Mouse (Mus musculus): Measurements from ENCODE around the gene Eif2b3.
A peak's percentile ranks its signal among the peaks of the same experiment; 100 is the strongest.

The Eif2b3 gene

DNA sequence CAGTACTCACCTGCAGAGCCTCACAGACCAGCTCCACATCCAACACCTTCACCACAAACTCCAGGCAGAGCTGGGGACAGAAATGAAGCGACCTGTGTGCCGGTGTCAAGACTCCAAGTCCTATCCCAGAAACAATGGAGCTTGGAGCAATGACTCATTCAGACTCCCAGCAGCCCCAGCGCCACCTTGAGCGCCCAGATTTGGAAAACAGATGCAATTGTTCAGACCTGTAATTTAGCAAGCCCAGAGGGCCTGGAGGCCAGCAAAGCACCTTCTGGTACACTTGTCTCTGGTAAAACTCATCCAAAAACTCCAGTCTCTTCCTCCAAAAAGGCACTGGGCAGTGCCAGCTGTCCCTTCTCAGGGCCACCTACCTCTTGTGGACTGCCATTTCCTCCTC is 103.0 kb downstream of the Eif2b3 start:
- no peak for DNase-seq (ENCODE audit: low spot score in 2 of 2)

DNA sequence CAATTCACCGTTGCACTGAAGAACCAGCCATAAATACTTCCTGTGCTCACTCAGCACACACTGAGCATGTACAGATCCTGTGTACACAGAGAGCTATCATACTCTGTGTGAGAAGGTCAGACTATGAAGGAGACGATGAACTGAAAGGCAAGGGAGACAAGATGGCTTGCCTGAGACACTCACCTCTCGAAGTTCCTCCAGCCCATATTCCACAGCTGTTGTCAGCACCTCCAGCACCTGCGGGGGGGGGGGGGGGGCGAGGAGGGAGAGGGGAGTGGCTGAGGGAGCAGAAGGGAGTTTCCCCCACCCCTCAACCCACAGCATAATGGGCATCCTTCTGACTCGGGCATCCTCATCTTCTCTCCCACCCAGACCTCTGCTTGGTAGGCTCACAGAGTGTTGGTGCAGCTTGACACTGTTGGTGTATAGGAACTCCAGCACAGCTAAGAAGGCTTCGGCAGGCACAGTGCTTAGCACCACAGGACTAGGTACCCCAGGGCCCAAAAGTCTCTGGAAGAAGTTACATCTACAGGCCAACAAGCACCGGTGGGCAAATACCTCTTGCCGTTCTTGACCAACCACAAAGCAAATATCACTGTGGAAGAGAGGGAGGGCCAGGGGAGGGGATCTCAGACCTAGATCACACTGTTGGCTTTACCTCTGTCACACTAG is 104.5 kb downstream of the Eif2b3 start:
- DNase-seq (ENCODE audit: low spot score in 2 of 2), result no peak

DNA sequence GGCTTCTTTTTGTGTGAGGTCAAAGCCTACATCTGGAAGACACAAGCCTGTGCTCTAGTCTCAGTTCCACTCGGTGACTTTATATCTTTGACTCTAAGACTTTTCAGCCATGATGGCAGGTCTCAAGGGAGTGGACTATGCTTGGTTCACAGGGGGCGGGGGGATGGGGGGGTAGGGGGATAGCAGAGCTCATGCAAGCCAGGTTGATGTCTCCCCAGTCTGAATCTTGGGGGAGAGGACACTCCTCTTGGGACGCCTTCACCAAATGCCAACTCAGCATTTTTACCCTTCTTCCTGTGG is 105.0 kb downstream of the Eif2b3 start:
- DNase-seq (ENCODE audit: low spot score in 2 of 2), result no peak

DNA sequence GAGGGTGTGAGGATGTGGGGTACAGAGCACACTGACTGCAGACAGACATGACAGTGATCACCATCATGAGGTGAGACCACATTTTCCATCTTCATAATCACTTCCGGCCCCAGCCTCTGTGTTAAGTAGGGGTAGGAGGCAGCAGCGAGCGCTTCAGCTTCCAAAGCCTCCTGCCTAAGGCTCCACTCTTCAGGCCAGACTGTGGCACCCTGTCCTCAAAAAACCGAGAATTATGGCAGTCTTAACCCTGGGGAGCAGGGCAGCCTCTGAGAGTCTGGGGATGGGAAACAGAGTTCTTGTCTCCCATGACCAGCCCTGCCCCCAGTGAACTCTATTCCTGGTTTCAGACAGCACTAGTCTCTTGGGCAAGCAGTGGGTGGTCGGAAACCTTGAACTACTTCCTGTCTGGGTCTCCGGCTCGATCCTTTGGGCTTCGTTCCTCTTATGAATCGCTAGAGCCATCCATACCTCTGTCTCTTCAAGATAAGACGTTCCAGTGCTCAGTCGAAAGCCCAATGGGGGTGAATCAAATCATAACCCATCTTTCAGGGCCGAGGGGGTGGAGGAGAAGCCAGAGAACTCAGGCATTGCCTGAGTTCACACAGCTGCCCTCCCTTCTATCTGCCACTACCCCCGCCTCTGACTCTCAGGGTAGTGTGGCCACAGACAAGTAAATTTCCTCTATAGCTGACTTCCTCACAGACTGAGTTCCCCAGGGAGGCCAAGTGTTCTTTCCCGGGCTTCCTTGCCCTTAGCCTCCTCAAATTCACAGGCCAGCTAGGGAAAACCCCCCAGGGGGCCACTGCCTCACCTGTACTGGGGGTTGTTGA is 105.5 kb downstream of the Eif2b3 start:
- DNase-seq (ENCODE audit: low spot score in 2 of 2), result peak; percentile 66 to 75

DNA sequence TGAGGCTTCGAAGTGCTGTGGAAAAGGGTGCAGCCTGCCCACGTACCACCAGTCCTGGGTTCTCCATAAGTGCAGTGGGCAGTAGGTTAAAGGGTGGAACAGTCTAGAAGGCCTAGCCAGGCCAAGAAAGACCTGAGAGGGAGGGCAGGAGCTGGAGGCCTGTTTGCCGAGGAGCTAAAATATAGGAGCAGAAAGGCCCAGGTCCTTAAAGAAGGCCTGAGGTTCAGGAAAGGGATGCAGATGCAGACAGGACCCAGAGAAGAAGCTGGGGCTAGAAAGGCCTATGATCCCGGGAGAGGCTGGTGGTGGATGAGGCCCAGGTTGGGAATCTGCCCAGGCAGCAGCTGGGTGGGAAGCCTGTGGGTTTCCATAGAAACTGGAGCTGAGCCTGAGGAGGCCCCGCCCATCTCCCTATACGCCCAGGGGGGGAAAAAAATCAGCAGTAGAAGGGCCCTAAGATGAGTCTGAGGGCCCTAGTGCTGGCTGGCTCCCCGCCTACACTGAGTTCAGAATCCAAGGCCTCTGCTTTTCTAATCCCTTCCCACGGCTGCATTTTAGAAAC is 106.2 kb downstream of the Eif2b3 start, which contains the start of gene Btbd19:
Gene Btbd19, minus strand, starts transcription at position 378 of the 562 bp plus-strand sequence.
- peak; percentile 87 to 88 for DNase-seq (ENCODE audit: low spot score in 2 of 2)

DNA sequence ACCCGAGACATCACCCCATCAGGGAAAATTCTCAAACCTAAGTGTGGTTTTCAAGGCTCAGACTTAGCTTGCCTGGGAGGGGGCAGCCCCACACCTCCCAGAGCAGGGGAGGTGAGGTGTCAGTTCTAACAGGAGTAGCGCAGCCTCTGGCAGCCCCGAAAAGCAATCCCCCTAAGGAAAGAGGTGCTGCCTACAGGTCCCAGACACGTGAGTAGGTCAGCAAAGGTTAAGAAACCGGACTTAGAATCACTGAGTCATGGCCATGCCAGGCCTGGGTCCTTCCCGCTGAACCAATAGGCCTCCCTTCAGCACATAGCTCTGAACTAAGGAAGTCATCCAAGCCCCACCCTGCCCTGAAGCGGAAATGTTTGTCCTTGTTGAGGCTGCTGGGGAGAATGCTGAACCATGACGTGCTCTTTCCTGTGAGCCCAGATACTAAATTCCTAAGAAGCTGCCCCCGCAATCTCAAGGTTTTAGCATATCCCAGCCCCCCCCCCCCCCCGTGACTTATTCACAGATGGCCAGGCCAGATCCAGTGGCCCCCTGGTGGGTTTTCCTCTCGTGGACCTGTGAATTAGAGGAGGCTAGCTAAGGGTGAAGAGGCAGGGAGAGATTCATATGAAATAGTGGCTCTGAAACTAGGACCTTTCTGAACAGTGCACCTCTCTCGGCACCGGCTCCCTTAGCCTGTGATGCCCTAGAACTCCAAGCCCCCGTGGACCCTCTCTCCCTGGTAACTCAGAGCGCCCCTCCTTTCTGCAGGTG is 106.9 kb downstream of the Eif2b3 start:
- peak; percentile 93 to 95 for DNase-seq (ENCODE audit: low spot score in 2 of 2)

DNA sequence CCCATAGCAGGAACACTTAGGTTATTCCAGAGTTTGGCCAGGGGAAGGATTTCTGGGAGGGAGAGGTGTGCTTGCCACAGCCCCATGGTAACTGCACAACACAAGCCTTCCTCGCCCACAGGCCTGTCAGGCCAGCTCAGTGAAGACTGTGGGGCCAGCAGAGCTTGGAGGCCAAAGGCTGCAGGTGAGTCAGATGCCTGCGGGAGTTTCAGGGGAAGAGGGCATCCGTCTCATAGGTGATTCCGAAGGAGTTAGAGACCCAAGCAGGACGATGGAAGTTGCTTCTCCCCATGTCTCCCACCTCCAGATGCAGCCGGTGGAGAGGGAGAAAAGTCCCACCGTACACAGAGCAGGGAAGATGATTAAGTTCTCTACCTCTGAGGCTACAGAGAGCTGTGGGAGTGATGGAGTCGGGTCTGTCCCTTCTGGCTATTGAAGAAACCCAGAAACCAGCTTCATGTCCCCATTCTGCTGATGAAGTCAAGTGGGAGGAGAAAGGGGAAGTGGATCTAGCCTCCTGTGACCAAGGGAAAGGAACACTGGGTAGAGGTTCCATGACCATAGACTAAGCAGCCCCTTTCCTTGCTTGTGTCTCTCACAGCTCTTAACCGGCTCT is 107.6 kb downstream of the Eif2b3 start, which contains the start of gene Tctex1d4:
Gene Tctex1d4, plus strand, starts transcription at position 120 of the 616 bp plus-strand sequence.
- no peak for DNase-seq (ENCODE audit: low spot score in 2 of 2)

DNA sequence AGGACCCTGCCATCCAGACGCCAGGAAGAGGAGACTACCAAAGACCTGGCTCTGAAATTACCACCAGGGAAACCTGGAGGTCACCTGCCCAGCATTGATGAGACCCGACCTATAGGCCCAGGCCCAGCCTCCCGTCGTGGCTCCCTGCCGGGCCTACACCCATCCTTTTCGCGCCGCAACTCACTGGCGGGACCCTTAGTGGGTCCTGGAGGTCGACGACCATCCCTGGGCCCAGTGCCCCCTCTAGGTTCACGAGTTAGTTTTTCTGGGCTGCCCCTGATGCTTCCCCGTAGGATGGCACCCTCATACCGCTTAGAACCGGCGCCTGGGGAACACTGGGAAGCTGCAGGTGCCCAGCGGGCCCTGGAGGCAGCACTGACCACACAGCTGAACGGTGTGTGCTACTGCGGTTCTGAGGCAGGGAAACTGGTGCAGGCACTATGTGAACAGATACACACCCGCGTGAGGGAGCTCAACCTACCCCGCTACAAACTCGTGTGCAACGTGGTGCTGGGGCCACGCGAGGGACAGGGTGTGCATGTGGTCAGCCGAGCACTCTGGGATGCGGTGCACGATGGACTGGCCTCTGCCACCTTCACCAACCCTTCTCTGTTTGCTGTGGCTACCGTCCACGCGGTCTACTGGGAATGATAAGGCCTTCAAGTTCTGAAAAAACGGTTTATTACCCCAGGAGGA is 108.9 kb downstream of the Eif2b3 start:
- DNase-seq (ENCODE audit: low spot score in 2 of 2), result no peak

DNA sequence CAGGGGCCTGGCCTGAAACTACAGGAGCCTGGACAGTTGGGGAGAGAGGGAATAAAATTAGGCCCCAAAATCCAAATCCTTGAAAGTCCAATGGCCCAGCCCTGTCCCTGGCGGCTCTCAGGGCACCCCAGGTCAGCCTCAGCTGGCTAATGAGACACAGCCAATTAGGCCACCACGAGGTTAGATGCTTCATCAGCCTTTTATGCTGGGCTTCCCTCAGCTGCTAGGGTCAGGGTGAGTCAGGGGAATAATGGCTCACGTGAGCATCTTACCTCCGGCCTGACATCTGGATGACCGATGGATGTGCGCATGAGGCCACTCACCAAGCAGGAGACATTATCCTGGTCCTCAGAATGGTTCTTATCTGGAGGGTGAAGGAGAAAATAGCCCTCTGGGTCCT is 111.6 kb downstream of the Eif2b3 start:
- DNase-seq (ENCODE audit: low spot score in 2 of 2), result no peak

DNA sequence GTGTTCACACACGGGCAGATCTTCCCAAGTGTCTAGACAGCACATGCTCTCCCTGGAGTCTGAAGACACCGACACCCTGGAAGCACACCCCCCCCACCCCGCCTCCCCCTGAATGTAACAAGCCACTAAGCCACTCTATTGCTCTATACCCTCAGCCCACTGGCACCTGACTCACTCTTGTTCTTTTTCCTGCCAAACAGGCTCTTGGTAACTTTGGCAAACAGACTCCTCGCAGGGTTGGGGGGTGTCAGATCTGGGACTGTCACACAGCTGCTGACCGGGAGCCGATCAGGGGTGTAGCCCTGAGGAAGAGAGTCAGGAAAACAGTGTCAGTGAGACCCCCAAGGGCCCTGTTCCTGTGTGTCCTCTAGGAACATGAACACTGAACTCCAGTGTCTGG is 112.0 kb downstream of the Eif2b3 start:
- DNase-seq (ENCODE audit: low spot score in 2 of 2), result no peak

DNA sequence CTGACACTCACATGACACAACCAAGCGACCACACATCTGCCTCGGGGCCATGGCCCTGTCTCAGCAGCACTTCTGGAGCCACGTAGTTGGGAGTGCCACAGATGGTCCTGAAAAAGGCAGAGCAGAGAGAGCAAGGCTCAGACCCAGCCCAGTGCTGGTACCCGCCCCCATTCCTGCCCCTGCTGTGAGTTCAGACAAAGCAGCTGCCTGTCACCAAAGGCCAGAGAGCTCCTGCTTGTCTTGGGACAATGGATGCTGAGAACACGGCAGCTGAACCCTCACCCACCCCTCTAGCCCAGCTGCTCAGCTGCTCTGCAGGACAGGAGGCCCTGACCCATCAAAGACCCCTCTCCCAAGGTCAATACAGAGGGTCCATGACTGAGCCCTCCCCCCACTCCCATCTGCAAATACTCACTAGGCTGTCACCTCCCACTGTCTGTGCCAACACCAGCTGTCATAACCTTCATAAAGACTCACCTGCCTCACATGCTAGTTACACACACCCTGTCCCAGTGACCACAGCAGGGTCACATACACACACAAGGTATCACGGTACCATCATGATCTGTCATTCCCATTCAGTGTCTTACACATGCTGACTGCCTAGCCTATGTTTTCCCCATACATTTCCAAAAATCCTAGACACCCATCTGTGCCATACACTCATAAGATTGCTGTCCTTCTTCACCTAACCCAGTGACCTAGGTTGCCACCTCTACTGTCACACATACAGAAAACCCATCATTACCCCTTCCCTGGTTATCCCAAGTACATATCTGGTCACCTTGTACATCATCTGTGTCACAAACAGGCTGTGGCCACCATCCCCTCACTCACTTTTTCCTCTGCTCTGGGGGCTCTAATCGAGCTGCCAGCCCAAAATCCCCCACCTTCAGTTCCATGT is 112.9 kb downstream of the Eif2b3 start:
- DNase-seq (ENCODE audit: low spot score in 2 of 2), result no peak

DNA sequence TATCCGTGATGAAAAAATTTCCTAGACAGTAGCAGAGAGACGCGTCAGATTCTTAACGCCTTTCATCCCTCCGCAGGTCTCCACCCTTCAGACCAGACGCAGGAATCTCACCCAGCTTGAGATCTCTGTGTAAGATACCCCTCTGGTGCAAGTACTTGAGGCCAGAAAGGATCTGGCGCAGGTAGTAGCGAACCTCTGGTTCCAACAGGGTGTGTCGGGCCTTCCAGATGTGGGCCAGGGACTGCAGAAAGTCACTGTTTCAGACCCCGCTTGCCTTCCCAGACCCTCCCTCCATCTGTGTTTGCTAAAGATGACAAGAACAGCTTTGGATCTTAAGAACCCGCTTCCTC is 113.6 kb downstream of the Eif2b3 start:
- DNase-seq (ENCODE audit: low spot score in 2 of 2), result no peak

DNA sequence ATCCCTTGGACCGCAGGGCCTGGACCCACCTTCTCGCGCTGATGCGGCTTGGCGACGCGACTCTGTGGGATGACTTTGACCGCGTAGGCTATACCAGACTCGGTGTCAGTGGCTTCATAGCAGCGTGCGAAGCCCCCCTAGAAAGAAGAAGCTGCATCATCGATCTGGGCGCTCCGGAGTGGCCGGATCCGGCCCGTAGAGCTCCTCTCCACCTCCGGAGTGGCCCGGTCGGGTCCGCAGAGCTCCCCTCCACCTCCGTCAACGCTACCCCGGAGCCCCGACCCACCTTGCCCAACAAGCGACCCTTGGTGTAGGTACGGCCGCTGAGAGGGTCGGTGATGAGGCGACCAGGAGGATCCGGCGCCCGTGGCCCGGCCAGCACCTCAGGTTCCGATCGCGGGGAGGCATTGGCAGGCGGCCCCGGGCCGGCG is 114.2 kb downstream of the Eif2b3 start:
- no peak for DNase-seq (ENCODE audit: low spot score in 2 of 2)

DNA sequence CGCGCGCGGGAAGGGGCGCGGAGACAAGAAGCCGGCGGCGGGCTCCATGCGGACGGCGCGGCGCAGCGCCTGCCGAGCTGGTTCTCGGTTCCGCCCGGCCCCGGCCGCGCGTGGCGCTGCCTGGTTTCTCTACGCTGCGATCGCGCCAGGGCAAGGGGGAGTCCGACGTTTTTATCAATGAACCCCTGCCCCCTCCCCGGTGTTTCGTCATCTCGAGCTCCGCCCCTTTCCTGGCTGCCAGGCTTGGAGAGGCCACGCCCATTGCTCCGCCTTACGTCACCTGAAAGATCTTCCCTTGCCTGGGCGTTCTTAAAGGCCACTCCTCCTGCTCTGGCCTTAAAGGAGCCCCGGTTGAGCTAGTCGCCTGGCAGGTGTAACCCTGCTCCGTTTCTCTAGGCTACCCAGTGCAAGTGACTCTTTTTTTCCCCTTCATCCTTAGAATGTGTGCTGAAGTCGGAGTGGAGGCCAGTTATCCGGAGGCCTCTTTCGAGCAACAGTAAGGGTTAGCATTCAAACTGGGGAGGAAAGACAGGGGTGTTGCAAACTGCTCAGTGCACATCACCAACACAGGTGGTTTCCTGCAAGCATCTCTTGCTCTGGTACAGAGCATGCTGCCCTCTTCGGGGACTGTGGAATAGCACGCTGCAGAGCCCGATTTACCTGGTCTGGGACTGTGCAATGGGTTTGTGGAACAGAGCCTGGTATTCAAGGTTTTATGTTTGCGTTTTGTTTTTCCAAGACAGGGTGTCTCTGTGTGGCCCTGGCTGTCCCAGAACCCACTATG is 114.8 kb downstream of the Eif2b3 start, which contains the start of gene Plk3:
Gene Plk3, minus strand, starts transcription at position 147 of the 784 bp plus-strand sequence.
- peak; percentile 96 to 97 for DNase-seq (ENCODE audit: low spot score in 2 of 2)

DNA sequence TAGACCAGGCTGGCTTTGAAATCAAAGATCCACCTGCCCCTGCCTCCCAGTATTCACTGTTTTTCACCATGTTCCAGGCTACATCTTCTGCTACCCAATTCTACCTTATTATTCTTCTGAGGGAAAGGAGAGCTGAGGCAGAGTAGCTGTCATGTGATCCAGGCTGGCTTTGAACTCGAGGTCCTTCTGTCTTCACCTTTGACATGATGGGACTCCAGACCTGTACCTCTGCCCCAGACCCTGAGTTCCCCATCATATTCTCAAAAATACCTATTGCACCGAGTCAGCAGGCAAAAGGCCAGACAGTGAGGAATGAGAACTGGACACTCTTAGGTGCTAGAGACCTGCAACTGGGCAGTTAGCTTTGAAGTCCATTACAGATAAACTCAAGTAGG is 115.4 kb downstream of the Eif2b3 start:
- DNase-seq (ENCODE audit: low spot score in 2 of 2), result no peak

DNA sequence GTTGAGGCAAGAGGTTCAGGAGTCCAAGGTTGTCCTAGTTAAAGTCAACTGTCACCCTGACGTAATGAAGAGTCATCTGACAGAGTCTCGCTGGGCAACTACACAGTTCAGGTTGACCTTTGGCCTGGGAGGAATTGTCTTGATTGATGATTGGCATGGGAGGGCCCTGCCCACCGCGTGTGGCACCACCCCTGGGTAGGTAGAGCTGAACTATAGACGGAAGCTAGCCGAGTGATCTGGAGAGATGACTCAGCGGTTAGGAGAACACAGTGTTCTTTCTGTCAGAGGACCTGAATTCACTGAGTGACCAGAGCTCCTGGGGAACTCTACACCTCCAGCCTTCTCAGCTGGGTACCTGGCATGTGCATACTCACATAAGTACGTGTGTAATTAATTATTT is 116.8 kb downstream of the Eif2b3 start:
- no peak for DNase-seq (ENCODE audit: low spot score in 2 of 2)
